Mouse (Mus musculus) liver, adult 2 months (tissue): Measurements from ENCODE around the gene Scyl2.

ENCODE experiments used
- CTCF ChIP-seq: fragments of 200-500 bp; IDR thresholded peaks from 2 replicates; pipeline ENCODE4 v1.5.1; 2011; ENCODE audit warnings: low read depth, low read length, control low read depth
- POLR2A ChIP-seq: fragments of 200-500 bp; IDR thresholded peaks from 2 replicates; pipeline ENCODE4 v1.6.1; 2011; ENCODE audit warnings: low read length, control low read depth; ENCODE audit not compliant: insufficient read depth; ENCODE audit errors: extremely low read depth

- TF ChIP-seq POLR2A (no peak), CTCF (no peak)
These were observed 34.7 kb upstream of the Scyl2 start for GRCm38 (mm10) chr10:89720796-89721195.
